Mouse (Mus musculus): ENCODE data around the gene Nck2.
A peak's percentile ranks its signal among the peaks of the same experiment; 100 is the strongest.

Nck2 gene

GRCm38 (mm10) chr1:43436554-43436953 is 7.8 kb upstream of the Nck2 start:
- no peak for DNase-seq

DNA sequence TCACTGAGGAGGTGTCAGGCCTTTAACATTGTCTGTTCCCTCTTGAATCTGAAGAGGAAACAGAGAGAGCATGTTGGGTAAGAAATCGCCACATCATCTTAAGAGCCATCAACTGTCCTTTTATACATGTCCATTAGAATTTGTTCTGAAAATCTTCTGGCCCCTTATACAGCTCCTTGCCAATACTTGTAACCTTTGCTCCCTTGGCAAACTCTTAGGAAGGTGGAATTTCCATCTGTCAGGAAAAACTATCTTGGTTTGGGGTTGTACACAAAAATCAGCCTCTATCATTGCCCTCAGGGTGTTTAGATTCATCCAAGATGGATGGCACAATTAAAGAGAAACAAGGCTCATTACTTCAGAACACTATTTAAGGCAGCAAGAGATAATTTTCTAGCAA is 5.1 kb upstream of the Nck2 start:
- no peak for DNase-seq

- DNase-seq = no peak
Observed at GRCm38 (mm10) chr1:43442568-43442967, 1.8 kb upstream of the Nck2 start.

DNA sequence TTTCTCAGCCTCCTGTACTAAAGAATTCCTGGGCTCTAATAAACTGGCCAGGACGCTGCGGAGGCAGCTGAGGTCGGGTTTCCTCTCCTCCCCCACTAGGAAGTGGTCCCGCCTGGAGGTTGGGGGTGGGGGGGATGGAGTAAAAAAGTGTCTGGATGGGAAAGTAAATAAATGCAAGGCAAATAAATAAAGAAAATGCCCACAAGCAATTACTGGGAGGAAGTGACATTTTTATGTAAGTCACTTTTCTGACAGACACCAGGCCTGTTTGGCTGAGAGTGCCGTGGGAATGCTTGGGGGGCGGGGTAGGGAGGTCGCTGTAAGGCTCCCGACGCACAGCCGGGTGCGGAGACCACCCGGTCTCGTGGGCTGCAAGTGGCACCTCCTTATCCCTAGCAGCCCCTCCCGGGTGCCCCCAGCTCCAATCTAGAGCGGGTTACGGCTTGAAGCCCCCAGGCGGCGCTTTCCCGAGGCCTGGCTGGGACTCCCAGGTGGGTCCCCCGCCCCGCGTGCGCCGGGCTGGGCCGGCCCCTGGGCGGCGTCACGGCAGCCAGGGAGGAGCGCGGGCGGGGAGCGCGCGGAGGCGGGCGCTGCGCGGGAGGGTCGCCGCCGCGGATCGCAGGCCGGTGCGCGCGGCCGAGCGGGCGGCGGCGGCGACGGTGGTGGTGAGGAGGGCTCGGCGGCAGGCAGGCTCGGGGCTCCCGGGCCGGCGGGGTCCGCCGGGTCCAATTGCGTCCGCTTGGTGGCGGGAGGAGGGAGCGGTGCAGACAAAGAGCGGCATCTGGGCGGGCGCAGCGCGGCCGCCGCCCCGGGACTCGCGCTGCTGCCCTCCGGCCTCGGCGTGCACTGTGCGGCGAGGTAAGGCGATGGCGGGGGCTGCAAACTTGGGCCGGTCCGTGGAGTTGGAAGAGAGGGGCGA is 1.1 kb downstream of the Nck2 start:
- DNase-seq = peak; percentile 92

GRCm38 (mm10) chr1:43446089-43446533 is 1.7 kb downstream of the Nck2 start:
- peak; percentile 83 for DNase-seq

DNA sequence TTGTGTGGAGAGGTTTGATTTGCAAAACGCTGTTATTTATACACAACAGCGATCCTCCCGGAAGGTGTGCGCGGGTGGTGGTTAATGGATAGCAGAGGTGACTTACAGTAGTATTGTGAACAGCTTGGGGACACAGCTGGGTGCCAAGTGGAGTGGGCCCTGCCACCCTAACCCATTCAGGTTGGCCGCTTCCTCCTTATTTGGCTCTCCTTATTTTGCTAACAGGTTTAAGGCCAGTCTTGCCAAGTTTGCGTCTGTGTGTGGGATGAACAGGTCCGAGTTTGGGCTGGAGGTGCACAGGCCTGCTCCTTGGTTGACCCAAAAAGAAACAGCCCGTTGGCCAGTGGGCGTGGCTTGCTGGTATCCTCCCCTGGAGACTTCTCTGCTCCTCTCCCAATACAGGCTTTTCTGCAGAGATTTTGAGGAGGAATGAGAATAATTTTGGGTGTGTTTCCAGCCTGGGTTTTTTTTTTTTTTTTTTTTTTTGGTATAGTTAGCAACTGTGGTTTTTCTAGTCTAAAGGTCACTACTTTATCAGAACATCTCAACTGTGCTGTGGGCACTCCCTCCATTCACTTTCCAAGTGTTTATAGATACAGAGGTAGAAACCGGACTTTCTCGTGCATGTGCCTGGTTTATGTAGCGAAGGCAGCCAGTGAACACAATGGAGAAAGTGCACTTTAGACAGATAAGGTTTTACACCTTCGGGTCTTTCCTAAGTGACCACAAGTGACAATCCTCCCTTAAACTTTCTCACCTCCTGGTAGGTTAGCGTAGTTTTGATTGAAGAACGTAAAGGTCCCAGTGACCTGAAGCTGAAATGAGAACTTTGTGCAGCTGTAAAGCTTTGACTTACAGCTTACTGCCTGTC is 2.6 kb downstream of the Nck2 start:
- peak; percentile 67 for DNase-seq

GRCm38 (mm10) chr1:43447602-43448287 is 3.4 kb downstream of the Nck2 start:
- DNase-seq = no peak

DNA sequence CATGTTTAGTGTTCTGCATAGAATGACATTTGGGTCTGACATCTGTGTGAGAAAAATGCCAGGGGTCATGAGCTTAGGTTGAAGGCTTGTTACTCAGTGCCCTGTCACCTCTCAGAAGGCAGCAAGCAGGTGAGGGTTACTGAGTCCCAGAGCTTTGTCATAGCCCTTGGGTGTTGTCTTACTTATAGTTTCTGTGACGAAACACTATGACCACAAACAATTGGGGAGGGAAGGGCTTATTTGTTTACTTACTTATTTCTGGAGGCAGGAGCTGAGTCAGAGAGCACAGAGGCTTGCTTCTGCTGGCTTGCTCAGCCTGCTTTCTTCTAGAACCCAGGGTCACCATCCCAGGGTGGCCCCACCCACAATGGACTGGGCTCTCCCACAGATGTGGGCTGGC is 6.4 kb downstream of the Nck2 start:
- no peak for DNase-seq

DNA sequence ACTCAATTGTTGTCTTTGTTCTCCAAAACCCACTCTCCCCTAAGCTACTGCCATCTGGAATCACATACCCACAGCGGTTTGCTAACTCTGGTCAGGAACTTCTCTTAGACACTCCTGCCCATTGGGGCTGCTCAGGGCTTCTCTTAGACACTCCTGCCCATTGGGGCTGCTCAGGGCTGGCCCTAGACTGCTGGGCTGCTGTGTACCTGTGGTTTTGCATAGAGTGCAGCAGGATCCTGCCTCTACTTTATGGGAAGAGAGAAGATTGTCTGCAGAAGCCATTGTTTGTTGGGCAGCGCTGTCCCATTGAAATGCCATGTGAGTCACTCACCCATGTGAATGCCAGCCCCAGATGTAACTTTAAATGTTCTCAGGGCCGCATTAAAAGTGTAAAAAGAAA is 9.3 kb downstream of the Nck2 start:
- no peak for DNase-seq

GRCm38 (mm10) chr1:43454741-43455140 is 10.4 kb downstream of the Nck2 start:
- DNase-seq = no peak

GRCm38 (mm10) chr1:43455196-43455595 is 10.8 kb downstream of the Nck2 start:
- DNase-seq = no peak

DNA sequence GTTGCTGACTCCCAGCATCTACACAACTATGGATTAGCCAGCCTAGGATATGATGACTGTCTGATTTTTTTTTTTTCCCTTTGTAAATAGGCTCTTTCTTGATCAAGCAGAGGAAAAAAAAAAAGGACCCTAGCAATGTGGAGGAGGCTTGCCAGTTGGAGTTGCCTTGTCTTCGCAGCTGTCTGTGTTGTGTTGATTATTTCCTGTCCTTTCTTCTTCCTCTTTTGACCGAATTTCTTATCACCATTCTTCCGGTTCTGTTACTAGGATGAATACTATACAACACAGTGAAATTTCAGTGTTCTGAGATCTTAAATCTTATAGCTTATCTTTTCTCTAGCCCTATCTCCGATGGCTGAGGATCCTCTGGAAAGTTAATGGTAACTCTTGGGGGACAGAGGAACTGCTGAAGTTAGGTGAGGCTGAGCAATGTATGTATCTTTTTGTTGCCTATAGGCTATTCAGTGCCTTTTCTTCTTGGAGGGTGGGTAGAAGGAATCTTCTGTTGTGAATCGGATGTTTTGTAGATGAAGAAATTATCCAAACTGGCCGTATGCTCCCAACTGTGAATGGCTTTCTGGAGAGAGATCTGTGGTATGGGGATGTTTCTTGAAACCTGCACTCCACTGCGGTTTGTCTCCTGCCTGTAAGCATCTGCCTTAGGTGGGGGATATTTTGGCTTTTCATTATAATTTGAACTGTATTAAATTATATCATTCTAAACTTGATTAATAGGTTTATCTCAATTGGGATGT is 12.8 kb downstream of the Nck2 start:
- no peak for DNase-seq

- DNase-seq = peak; percentile 58
Observed at GRCm38 (mm10) chr1:43460468-43460867, 16.1 kb downstream of the Nck2 start.

GRCm38 (mm10) chr1:43462666-43463065 is 18.3 kb downstream of the Nck2 start:
- no peak for DNase-seq

DNA sequence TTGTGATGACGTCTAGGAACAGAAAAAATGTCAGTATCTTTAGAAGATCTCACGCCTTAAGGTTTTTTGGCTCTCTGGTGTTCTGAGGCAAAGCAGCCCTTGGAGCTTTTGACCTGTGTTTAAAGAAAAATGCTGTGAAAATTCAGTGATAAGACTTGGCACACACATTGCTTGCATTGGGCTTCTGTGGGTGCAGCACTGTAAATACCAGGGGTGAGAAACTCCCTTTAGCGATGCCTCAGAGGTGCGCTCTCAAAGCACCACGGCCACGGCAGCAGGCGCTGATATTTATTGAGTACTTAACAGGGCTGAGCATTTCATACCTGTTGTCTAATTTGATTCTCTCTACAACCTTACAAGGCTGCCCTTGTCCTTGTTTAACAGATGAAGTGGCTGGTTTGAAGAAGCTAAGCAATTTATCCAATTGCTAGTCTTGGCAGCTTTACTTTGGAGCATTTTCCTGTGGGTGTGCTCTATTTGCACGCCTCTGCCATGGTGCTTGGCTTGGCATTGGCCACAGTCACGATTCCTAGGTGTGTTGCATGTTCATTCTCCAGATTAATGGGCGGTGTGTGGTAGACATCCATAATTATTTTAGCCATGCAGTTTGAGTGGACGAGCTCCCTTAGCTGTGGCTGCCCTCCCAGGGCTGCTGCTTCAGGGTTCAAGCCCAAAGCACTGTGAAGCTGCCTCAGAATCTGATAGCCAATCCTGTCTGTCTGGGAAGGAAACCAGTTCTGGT is 19.7 kb downstream of the Nck2 start:
- no peak for DNase-seq

DNA sequence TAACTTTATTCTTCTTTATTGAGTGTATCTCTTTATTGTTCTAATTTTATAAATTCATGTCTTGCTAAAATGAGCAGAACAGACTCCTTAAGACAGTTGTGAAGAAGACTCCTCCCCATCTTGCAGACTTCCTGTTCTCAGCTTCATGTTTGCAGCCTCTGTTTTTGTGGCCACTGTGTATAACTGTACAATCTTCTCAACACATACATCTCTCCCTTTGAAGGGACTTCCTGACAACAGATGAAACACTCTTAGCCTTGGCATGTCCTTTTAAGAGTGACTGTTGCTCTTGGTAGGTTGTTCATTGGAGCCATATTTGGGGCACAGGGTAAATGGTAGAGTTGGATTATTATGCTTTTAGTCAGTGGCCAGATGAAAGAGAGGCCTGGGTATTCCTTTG is 20.6 kb downstream of the Nck2 start:
- peak; percentile 57 for DNase-seq

- no peak for DNase-seq
Observed at GRCm38 (mm10) chr1:43465957-43466624, 21.7 kb downstream of the Nck2 start.

GRCm38 (mm10) chr1:43467656-43468055 is 23.3 kb downstream of the Nck2 start:
- peak; percentile 72 for DNase-seq

GRCm38 (mm10) chr1:43468207-43468606 is 23.8 kb downstream of the Nck2 start:
- peak; percentile 56 for DNase-seq

DNA sequence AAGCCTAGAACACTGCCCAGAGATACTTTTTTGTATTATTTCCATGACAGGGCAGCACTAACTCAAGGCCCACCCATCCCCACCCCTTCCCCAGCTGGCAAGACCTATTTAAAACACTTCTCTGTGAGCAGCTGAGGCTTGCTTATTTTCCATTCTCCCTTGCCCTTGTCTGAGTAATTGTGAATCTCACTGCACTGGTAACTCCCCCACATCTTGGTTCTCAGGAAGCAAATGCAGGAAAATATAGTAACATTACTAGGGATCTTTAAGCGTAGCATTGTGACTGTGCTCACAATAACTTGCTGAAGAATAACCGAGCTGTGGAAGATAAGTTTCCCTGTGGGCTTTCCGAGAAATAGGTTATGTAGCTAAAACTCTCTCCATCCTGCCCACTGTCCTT is 24.6 kb downstream of the Nck2 start:
- DNase-seq = no peak

Data from thymus, postnatal 14 days (tissue).